Mouse (Mus musculus) neural tube, embryonic 11.5 days (tissue): ENCODE data around the gene Gm3448. TPM values are rescaled to one million over a fixed set of nuclear protein-coding genes. Genes with fewer than 3 reads are reported as not detected.
"Not testable (repeated sequence)": the region's sequence is repeated elsewhere in the genome, so short reads cannot be mapped to it uniquely, and the experiment has no call there.

Experiments
- ATAC-seq: fragments of 200-750 bp; cut with Nextera tagmentation; 2 replicates; pipeline ENCODE4 v1.8.0; 2017; ENCODE audit warnings: moderate number of reproducible peaks, mild to moderate bottlenecking, moderate TSS enrichment, moderate library complexity; ENCODE audit not compliant: insufficient read depth, low FRiP score, low TSS enrichment
- DNase-seq: peaks from one replicate; pipeline ENCODE4 v3.0.0-alpha.2; 2015; ENCODE audit warnings: low spot score
- H3K27ac ChIP-seq: fragments of 300-500 bp; sonication (generic); 2 replicates; pipeline ENCODE4 v1.5.1; 2014; ENCODE audit warnings: low read depth, mild to moderate bottlenecking, low read length
- H3K27me3 ChIP-seq: fragments of 300-500 bp; sonication (generic); 2 replicates; pipeline ENCODE4 v1.6.1; 2014; ENCODE audit warnings: mild to moderate bottlenecking, low read length, mixed read lengths; ENCODE audit not compliant: control insufficient read depth, insufficient read depth
- H3K36me3 ChIP-seq: fragments of 300-500 bp; sonication (generic); 2 replicates; pipeline ENCODE4 v1.6.1; 2014; ENCODE audit warnings: mild to moderate bottlenecking, low read length, moderate library complexity, mixed read lengths; ENCODE audit not compliant: control insufficient read depth, insufficient read depth
- H3K4me1 ChIP-seq: fragments of 300-500 bp; sonication (generic); 2 replicates; pipeline ENCODE4 v1.6.1; 2014; ENCODE audit warnings: low read length, mixed read lengths; ENCODE audit not compliant: control insufficient read depth, insufficient read depth
- H3K4me2 ChIP-seq: fragments of 300-500 bp; sonication (generic); 2 replicates; pipeline ENCODE4 v1.6.1; 2014; ENCODE audit warnings: low read depth, mild to moderate bottlenecking, moderate library complexity
- H3K4me3 ChIP-seq: fragments of 300-500 bp; sonication (generic); 2 replicates; pipeline ENCODE4 v1.5.1; 2014; ENCODE audit warnings: low read depth, low read length
- H3K9ac ChIP-seq: fragments of 300-500 bp; sonication (generic); 2 replicates; pipeline ENCODE4 v1.6.1; 2014; ENCODE audit warnings: mild to moderate bottlenecking, low read length
- H3K9me3 ChIP-seq: fragments of 300-500 bp; sonication (generic); 2 replicates; pipeline ENCODE4 v1.6.1; 2016; ENCODE audit warnings: low read length; ENCODE audit not compliant: control insufficient read depth
- WGBS: fragments of 180-500 bp; shearing (Covaris S2); extraction: QIAGEN DNeasy Blood & Tissue Kit; methylation state at CpG from one replicate; pipeline ENCODE4 v1.1.7; 2014; 5-methylcytosine and 5-hydroxymethylcytosine counted together
- polyA plus RNA-seq: library from polyadenylated mRNA; unstranded; fragments of >200 nt; fragmentation: Nextera tagmentation; extraction: Ambion mirVana; gene quantifications from 2 replicates; pipeline ENCODE4 v1.2.1, GENCODE M21; 2014

Gm3448 gene
- polyA plus RNA-seq, 1 experiment from 2014 or later = 2.9 TPM

DNA sequence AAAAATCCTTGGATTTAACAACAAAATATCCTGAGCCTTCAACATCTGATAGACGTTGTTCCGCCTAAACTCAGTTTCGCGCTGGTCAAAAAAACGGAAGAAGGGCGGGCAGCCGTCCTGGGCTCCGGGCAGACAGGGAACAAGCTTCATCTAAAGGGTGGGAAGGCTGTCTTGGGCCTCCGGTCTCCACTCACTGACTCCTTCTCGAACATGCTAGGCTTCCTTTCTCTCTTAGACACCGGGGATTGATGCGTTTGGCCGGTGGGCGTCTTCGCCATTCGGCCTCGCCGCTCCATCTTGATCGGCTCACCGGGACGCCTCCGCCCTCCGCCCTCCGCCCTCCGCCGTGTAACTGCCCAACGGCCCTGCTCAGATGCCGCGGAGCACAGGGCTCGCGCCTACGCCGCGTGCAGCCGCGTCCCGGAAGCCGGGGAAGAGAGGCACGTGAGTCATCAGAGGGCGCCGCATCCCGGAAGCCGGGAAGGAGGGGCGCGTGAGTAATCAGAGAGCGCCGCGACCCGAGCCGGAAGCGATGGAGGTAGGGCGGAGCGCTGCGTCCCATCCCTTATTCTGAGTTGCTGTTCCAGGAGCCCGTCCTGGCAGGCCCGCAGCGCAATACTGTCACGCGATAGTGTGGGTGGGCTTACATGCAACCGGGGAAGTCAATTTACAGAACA is 62.8 kb downstream of the Gm3448 start, which contains the start of the genes 9030025P20Rik and Gm3417:
Gene 9030025P20Rik (plus strand): TSS at position 107 of the 677 bp plus-strand sequence.
Gene Gm3417 (minus strand): TSS at position 429 of the 677 bp plus-strand sequence.
- not testable (repeated sequence) for H3K4me2 ChIP-seq, H3K9ac ChIP-seq, H3K36me3 ChIP-seq, H3K9me3 ChIP-seq, H3K4me3 ChIP-seq, H3K4me1 ChIP-seq, DNase-seq, H3K27ac ChIP-seq, H3K27me3 ChIP-seq
- peak; percentile 97 for ATAC-seq
- no CpG with 5 or more reads among the region's 60 CpGs for WGBS

DNA sequence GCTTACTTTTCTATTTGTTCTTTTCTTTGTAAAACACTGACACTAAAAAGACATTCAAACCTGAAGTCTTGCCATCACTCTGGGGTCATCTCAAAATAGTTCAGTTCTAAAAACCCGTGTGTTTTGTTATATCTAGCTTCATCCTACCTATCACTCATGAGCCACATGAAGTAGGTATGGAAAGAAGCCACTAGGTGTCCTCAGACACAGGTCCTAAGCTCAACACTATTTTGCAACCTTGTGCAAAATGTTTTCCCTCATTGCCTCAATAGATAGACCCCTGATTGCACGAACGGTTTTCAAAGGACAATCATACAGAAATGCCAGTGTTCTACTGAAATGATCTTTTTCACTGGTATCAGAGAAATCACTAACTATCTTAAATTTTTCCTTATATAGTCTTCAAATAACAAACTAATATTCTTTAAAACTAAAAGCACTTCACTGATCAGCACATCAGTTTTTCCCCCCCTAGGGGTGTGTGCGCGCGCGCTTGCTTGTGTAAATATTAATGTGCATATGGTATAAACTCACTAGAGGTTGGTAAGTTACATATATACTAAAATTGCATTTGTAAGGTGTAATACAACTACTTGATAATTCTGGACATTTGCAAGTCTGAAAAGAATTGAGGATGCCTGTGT is 63.5 kb downstream of the Gm3448 start:
- ATAC-seq, DNase-seq, H3K9ac ChIP-seq, H3K36me3 ChIP-seq, H3K27me3 ChIP-seq, H3K9me3 ChIP-seq, H3K4me3 ChIP-seq, H3K27ac ChIP-seq, H3K4me2 ChIP-seq, H3K4me1 ChIP-seq: not testable (repeated sequence)
- 4% methylated on average over 4 of the region's 7 CpGs for WGBS

DNA sequence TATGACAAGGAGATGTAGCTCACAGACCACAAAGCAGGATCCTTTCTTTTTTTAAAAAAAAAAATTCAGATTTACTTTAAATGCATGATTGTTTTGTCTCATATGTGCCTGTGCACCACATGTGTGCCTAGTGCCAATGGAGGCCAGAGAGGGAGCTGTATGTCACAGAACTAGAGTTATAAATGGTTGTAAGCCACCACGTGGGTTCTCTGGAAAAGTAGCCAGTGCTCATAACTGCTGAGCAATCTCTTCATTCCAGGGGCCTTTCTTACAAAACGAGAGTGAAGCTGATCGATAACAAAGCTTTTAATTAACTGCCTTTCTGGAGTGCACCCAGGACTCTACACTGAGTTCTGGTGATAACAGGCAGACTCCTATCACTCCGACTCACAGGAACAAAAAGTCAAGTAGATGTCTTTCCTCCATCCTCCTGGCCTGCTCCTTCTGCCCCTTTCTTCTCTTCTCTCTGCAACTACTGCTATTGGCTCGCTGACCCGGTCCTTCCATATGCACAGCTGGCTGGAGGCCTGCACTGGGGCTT is 72.9 kb downstream of the Gm3448 start:
- no CpG with 5 or more reads among the region's 6 CpGs for WGBS
- H3K9ac ChIP-seq, H3K27me3 ChIP-seq, H3K36me3 ChIP-seq, H3K4me3 ChIP-seq, H3K27ac ChIP-seq, ATAC-seq, DNase-seq, H3K4me2 ChIP-seq, H3K9me3 ChIP-seq, H3K4me1 ChIP-seq: not testable (repeated sequence)

DNA sequence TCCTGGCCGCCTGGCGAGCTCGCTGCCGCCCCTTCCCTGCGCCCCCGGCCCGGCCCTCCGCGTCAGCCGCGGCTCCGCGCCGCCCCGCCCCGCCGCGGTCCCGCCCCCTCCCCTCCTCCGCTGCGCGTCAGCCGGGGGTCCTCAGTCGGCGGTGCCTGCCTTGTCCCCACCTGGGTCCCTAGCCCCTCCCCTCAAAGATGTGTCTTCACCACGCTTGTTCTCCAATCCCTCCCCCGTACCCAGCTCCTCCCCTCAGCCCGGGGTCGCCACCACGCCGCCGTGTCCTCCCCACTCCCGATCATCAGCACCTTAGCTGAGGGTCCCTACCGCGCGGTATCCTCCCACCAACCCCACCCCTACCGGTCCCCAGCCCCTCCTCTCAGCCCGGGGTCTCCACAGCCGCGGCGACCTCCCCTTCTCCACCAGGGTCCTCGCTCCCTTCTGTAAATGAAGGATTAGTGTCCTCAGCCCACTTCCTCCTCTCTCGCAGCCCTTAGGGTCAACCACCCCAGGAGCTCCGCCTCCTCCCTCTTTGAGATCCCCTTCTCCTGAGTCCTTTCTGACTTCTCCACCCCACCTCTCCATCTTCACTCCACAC is 79.7 kb downstream of the Gm3448 start:
- H3K4me2 ChIP-seq, H3K4me1 ChIP-seq, H3K36me3 ChIP-seq, H3K9ac ChIP-seq, H3K9me3 ChIP-seq, DNase-seq, H3K27me3 ChIP-seq, H3K27ac ChIP-seq, H3K4me3 ChIP-seq: not testable (repeated sequence)
- WGBS = no CpG with 5 or more reads among the region's 44 CpGs
- ATAC-seq = peak; percentile 89

DNA sequence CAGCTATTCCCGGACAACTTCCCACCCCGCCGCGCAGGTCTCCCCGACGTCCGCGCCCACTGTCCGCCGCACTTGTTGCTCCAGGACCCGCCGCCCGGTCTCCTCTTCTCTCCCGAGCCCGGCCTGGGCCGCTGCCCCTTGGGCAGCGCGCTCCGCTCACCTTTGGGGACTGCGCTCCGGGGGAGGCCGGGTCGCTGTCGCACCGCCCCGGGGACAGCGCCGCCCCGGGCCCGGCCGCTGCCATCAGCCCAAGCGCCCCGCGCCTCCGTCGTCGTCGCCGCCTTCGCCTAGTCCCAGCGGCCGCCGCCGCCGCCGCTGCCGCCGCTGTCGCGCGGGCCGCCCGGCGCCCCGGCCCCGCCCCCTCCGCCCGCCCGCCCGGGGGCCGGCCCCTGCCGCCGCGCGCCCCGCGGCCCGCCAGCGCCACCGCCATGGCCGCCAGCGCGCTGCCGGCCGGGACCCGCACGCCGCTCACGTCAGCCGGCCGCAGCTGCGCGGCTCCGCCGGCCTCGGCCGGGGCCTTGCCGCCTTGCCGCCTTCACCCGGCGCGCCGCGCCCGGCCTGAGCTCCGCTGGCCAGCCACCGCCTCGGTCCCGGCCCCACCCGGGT is 80.3 kb downstream of the Gm3448 start, which contains the start of gene Phf10:
Gene Phf10 (minus strand): TSS at position 323 of the 606 bp plus-strand sequence.
- not testable (repeated sequence) for H3K9me3 ChIP-seq, H3K4me1 ChIP-seq, H3K27ac ChIP-seq, H3K27me3 ChIP-seq, H3K36me3 ChIP-seq, ATAC-seq
- peak within 1 kb of the TSS; percentile 65 for H3K4me3 ChIP-seq
- H3K4me2 ChIP-seq = peak within 1 kb of the TSS; percentile 93
- WGBS = under 1% methylated on average over 35 of the region's 100 CpGs
- peak within 1 kb of the TSS; percentile 61 for H3K9ac ChIP-seq
- DNase-seq = peak; percentile 46

DNA sequence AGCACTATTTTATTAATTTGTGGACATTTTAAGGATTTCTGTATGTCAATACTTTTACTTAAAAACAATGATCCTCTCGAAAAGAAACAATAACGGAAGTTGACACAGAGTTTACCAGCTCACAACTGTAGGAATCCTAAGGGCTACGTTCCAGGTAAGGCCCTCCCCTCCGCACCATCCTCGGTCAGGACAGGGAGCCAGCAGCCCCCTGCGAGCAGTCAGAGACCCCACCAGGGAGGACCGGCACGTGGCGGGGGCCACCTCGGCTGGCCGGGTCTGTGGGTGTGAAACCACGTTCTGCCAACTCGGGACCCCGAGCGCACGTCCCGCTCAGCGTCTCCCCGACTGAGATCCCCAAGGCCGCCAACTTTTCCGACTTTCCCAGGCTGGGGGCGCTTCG is 80.8 kb downstream of the Gm3448 start:
- H3K4me3 ChIP-seq = peak overlapping the region; percentile 65
- H3K27ac ChIP-seq = no peak overlapping the region
- peak overlapping the region; percentile 93 for H3K4me2 ChIP-seq
- under 1% methylated on average over 15 of the region's 23 CpGs for WGBS
- no peaks in the 10 kb centered on the region for H3K9me3 ChIP-seq
- H3K27me3 ChIP-seq = no peaks in the 10 kb centered on the region
- H3K4me1 ChIP-seq = peaks cover 7% of the 10 kb centered on the region
- H3K9ac ChIP-seq = peak overlapping the region; percentile 61
- DNase-seq (peak; percentile 20), ATAC-seq (peak; percentile 18; the same call in 1 of the 2 replicates)
- H3K36me3 ChIP-seq = no peaks in the 10 kb centered on the region; the same call in 1 of the 2 replicates

DNA sequence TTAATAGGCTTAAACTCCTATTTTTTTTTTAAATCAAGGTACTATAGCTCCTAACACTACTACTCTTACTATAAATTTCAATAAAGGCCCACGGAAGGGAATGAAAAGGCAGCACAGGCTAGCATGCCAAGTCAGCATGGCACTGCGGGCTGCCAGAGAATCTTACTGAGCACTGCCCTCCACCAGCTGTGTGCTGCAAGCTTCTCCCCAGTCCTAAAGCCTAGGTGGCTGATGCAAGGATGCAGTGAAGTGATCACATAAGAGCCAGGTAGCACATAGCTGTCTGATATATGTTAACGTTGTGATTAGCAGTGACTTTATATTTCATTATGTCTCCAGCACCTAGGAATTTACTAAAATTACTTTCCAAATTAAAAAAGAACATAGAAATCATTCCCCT is 81.4 kb downstream of the Gm3448 start:
- Histone ChIP-seq H3K27ac (no peak overlapping the region), H3K9me3 (no peaks in the 10 kb centered on the region), H3K4me3 (peak overlapping the region; percentile 25), H3K36me3 (no peaks in the 10 kb centered on the region; the same call in 1 of the 2 replicates), H3K4me2 (peak overlapping the region; percentile 28; the same call in 1 of the 2 replicates), H3K4me1 (peaks cover 7% of the 10 kb centered on the region), H3K27me3 (no peaks in the 10 kb centered on the region), H3K9ac (no peak overlapping the region; the same call in 1 of the 2 replicates)
- 23% methylated on average over 3 of the region's 3 CpGs for WGBS
- ATAC-seq (no peak), DNase-seq (no peak)

DNA sequence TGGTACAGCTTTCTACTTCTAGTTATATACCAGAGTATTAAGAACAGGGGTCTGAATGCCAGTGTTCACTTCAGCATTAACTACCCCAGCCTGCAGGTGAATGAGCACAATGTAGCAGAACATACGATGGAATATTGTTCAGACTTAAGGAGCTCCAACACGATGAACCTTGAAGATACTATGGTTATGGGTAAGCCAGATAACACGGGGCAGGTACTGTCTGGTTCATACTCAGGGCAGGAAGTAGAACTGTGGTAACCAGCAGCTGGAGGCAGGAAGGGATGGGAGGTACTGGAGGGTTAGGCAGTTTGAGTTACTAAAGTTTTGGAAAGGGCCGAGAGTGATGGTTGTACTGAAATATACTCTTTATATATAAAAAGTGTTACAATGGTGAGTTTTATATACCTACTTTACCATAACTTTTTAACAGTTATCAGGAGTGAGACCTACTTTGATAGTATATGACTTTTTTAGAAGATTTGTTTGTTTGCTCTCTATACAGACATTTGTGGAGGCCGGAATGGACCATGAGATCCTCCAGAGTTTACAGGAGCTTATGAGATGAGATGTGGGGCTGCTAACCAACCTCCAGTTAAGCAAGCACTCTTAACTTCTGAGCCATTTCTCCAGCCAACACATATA is 82.5 kb downstream of the Gm3448 start:
- Histone ChIP-seq H3K9ac (no peak overlapping the region), H3K27me3 (no peaks in the 10 kb centered on the region), H3K4me1 (peaks cover 7% of the 10 kb centered on the region), H3K27ac (no peak overlapping the region), H3K4me2 (no peak overlapping the region), H3K36me3 (no peaks in the 10 kb centered on the region; the same call in 1 of the 2 replicates), H3K4me3 (no peak overlapping the region), H3K9me3 (no peaks in the 10 kb centered on the region)
- no peak for ATAC-seq
- 90% methylated on average over 5 of the region's 5 CpGs for WGBS
- DNase-seq = no peak
